Mouse (Mus musculus): ENCODE data around the gene Immp2l.

Gene Immp2l

GRCm38 (mm10) chr12:41050945-41051344 is 27.1 kb downstream of the Immp2l start:
- DNase-seq, result no peak

- no peak for DNase-seq
Measured at GRCm38 (mm10) chr12:41052897-41053296, 29.0 kb downstream of the Immp2l start.

GRCm38 (mm10) chr12:41054006-41054791 is 30.3 kb downstream of the Immp2l start:
- DNase-seq, result no peak

- DNase-seq, result no peak
Measured at GRCm38 (mm10) chr12:41055941-41056340, 32.1 kb downstream of the Immp2l start.

- no peak for DNase-seq
Measured at GRCm38 (mm10) chr12:41063281-41063680, 39.4 kb downstream of the Immp2l start.

- DNase-seq, result no peak
Measured at GRCm38 (mm10) chr12:41081843-41082242, 58.0 kb downstream of the Immp2l start.

- DNase-seq, result no peak
Measured at GRCm38 (mm10) chr12:41084370-41085089, 60.6 kb downstream of the Immp2l start.

GRCm38 (mm10) chr12:41089931-41090366 is 66.1 kb downstream of the Immp2l start:
- no peak for DNase-seq

- DNase-seq, result no peak
Measured at GRCm38 (mm10) chr12:41090771-41091170, 66.9 kb downstream of the Immp2l start.

- no peak for DNase-seq
Measured at GRCm38 (mm10) chr12:41091316-41091715, 67.4 kb downstream of the Immp2l start.

GRCm38 (mm10) chr12:41096045-41096444 is 72.2 kb downstream of the Immp2l start:
- DNase-seq, result no peak

GRCm38 (mm10) chr12:41097406-41097805 is 73.5 kb downstream of the Immp2l start:
- peak in 1 of 2 experiments; percentile 41 for DNase-seq

- DNase-seq, result no peak
Measured at GRCm38 (mm10) chr12:41109011-41109410, 85.1 kb downstream of the Immp2l start.

- no peak for DNase-seq
Measured at GRCm38 (mm10) chr12:41111456-41111855, 87.6 kb downstream of the Immp2l start.

- DNase-seq, result no peak
Measured at GRCm38 (mm10) chr12:41112137-41112536, 88.2 kb downstream of the Immp2l start.

- DNase-seq, result no peak
Measured at GRCm38 (mm10) chr12:41118358-41118757, 94.5 kb downstream of the Immp2l start.

GRCm38 (mm10) chr12:41119657-41120056 is 95.8 kb downstream of the Immp2l start:
- no peak for DNase-seq

- DNase-seq, result no peak
Measured at GRCm38 (mm10) chr12:41123207-41123606, 99.3 kb downstream of the Immp2l start.

GRCm38 (mm10) chr12:41134885-41135284 is 111.0 kb downstream of the Immp2l start:
- DNase-seq, result no peak

GRCm38 (mm10) chr12:41159543-41159942 is 135.7 kb downstream of the Immp2l start:
- DNase-seq, result no peak

GRCm38 (mm10) chr12:41167802-41168201 is 143.9 kb downstream of the Immp2l start:
- DNase-seq, result no peak

- DNase-seq, result no peak
Measured at GRCm38 (mm10) chr12:41170051-41170450, 146.2 kb downstream of the Immp2l start.

- DNase-seq, result peak in 1 of 2 experiments; percentile 23
Measured at GRCm38 (mm10) chr12:41182856-41183255, 159.0 kb downstream of the Immp2l start.

GRCm38 (mm10) chr12:41185060-41185459 is 161.2 kb downstream of the Immp2l start:
- no peak for DNase-seq
